Mouse (Mus musculus) neutrophil, adult 5-6 weeks (primary cell): ENCODE data around the gene Stk24. TPM values are rescaled to one million over a fixed set of nuclear protein-coding genes. Genes with fewer than 3 reads are reported as not detected.

ENCODE experiments used
- ATAC-seq: fragments of 151-379, 151-347 bp; 2 replicates; pipeline ENCODE4 v1.8.0; 2017; ENCODE audit warnings: mild to moderate bottlenecking, moderate TSS enrichment; ENCODE audit not compliant: insufficient number of reproducible peaks, poor library complexity, low FRiP score, severe bottlenecking; ENCODE audit errors: extremely low read depth
- total RNA-seq: library from RNA; stranded (forward); fragments of 200-1000 nt; gene quantifications from 2 replicates; pipeline ENCODE4 v1.2.3, GENCODE M21; 2017

The Stk24 gene
- total RNA-seq, 1 experiment from 2014 or later: 162 TPM

DNA sequence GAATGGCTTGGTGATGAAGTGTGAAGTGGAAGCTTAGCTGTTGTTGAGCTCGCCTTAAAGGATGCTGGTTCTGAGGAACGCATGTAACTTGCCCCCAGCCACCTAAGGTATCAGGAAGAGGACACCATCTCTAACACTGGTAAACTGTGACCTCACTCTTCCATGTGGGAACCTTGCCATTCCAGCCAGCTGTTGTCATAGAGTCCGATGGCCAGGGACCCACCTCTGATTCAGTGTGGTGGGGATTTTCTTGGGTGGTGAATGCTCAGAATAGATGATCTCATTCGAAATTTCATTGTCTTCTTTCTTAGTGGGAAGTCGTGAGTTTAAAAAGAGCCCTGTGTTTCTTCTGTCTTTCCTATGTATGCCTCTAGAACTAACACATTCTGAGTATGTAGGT, 128.7 kb downstream of the Stk24 start:
- ATAC-seq: no peak

DNA sequence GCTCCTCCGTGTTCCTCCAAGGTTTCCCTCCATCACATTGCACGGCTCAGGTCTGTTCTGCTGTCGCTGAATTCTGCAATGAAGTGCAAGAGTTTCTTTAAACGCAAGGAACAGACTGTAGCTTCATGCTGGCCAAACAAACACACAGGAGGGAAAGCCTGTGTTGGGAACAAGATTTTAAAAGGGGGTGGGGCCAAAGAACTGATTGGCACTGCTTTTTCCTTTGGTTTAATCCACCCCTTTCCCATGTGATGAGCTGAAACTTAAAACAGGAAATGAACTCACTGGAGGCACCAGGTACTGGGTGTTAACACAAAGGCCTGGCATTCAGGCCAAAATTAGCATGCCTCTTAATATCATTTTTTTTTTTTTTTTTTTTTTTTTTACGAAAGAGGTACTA, 131.5 kb downstream of the Stk24 start:
- no peak for ATAC-seq

DNA sequence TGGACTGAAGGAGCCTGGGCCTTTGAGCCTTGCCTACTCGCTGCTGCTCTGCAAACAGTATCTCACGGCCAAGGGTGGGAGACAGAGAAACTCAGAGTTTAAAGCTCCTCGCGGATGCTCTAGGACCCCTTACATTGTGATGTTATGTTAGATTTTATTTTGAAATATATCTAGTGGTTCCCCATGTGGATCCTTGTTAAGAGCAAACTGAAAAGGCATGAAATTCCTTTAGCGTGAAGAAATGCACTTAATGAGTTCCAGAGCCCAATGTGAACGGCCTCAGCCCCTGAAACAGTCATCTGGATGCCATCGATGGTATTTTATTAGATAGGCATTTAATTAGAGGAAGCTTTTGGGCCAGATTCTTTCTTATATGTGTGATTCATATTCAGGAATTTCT, 132.5 kb downstream of the Stk24 start:
- no peak for ATAC-seq

GRCm38 (mm10) chr14:121246048-121246731, 133.6 kb downstream of the Stk24 start:
- no peak for ATAC-seq

DNA sequence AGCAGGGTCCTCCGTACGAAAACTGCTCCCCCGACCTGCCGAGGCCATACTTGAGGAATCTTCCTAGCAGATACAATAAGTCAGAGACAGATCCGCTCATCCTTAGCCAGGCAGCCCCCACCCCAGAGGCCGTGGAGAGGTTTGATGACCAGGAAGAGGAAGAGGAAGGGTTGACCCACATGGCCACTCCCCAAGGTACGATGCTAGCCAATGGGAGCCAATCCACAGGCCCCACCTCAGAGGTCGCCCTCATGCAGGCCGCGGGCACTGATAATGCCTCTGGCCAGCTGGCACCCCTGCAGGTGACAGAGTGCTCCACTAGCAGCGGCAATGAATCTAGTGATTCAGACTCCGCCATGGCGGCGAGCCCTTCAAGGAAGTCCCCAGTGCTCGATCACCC, 135.7 kb downstream of the Stk24 start:
- no peak for ATAC-seq

DNA sequence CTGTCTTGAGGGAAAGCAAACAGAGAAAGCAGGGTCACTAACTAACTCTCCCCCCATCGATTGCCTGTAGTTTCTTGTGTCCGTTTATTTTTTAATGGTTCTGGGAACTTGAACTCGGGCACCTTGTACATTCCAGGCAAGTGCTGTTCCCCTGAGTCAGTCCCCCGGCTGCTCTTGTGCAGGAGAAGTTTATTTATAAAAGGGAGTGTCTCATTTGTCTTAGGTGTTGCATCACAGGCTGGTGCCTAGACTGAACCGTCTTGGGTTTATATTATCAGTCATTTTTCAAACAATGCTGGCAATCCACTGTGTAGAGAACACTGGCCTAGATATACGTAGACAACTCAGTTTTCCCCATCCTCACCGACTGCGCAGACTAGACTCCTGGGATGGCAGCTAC, 140.4 kb downstream of the Stk24 start:
- ATAC-seq: no peak

- ATAC-seq: no peak
Observed at GRCm38 (mm10) chr14:121238727-121239126, 141.1 kb downstream of the Stk24 start.

GRCm38 (mm10) chr14:121236736-121237135, 143.1 kb downstream of the Stk24 start:
- no peak for ATAC-seq

Other genes with a start within 250 kb of the Stk24 start
- gene Slc15a1, start 125.2 kb upstream of the Stk24 start, total RNA-seq: 0.12 and 0.23 TPM in 2 replicates